Mouse (Mus musculus): ENCODE results near the gene B3gnt8. TPM values are rescaled to one million over a fixed set of nuclear protein-coding genes. Genes with fewer than 3 reads are reported as not detected.

The B3gnt8 gene
- total RNA-seq, 1 experiment from 2014 or later = 4.2 TPM

DNA sequence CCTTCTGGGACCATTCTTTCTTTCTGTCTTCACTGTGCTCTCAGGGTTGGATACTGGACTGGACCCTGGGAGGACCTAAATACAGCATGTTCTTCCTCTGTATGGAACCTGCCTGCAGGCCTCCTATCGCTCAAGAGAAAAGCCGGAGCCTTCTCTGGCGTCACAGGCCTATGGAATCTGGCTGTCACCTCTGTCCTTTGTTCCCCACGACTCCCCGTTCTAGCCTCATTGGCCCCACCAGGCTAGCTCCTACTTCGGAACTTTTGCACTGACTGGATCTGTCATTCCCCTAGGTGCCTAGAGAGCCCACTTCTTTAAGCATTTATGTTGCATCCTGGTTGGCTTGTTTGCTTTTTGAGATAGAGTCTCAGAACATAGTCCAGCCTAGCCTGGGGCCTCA is 58.2 kb downstream of the B3gnt8 start:
- no peak for ATAC-seq (replicated peaks; ENCODE audit: low read depth, poor library complexity, severe bottlenecking)

Other genes starting within 250 kb of the B3gnt8 start
- 6.6 and 10.1 TPM in 2 replicates for gene Lipe, start 227.9 kb upstream of the B3gnt8 start, total RNA-seq (2017)
- not detected in 2 replicates for gene Cxcl17, start 213.8 kb upstream of the B3gnt8 start, total RNA-seq (2017)
- 4.4 and 6.9 TPM in 2 replicates for gene Ceacam1, start 149.1 kb upstream of the B3gnt8 start, total RNA-seq (2017)
- gene Ceacam2, start 86.8 kb upstream of the B3gnt8 start, total RNA-seq (2017) = not detected in 2 replicates
- not detected in 2 replicates for gene Erich4, start 10.8 kb upstream of the B3gnt8 start, total RNA-seq (2017)
- 37.2 and 42.5 TPM in 2 replicates for gene Dmac2, start 7.2 kb upstream of the B3gnt8 start, total RNA-seq (2017)
- 41.1 and 43.8 TPM in 2 replicates for gene Bckdha, start 32.3 kb downstream of the B3gnt8 start, total RNA-seq (2017)
- gene Exosc5, start 32.5 kb downstream of the B3gnt8 start, total RNA-seq (2017) = 55.1 and 57.4 TPM in 2 replicates
- 0.46 and 0.87 TPM in 2 replicates for gene Tmem91, start 48.5 kb downstream of the B3gnt8 start, total RNA-seq (2017)
- 39.3 and 60.3 TPM in 2 replicates for gene B9d2, start 54.1 kb downstream of the B3gnt8 start, total RNA-seq (2017)
- gene Tgfb1, start 60.3 kb downstream of the B3gnt8 start, total RNA-seq (2017) = 47.9 and 84.6 TPM in 2 replicates
- gene Ccdc97, start 92.4 kb downstream of the B3gnt8 start, total RNA-seq (2017) = 11.9 and 17.5 TPM in 2 replicates
- gene Hnrnpul1, start 128.1 kb downstream of the B3gnt8 start, total RNA-seq (2017) = 128 and 173 TPM in 2 replicates
- gene Axl, start 162.1 kb downstream of the B3gnt8 start, total RNA-seq (2017) = 0.96 and 4.0 TPM in 2 replicates
- 0.27 and 0.29 TPM in 2 replicates for gene Cyp2s1, start 190.3 kb downstream of the B3gnt8 start, total RNA-seq (2017)

All from common myeloid progenitor, adult 5-6 weeks (primary cell).